Mouse (Mus musculus) embryonic facial prominence, embryonic 15.5 days (tissue): ENCODE data around the gene Cdk9. TPM values are rescaled to one million over a fixed set of nuclear protein-coding genes. Genes with fewer than 3 reads are reported as not detected.
A peak's percentile ranks its signal among the peaks of the same experiment; 100 is the strongest.

Experiments
- ATAC-seq: fragments of 200-750 bp; cut with Nextera tagmentation; 2 replicates; pipeline ENCODE4 v1.8.0; 2017; ENCODE audit warnings: low read depth, moderate TSS enrichment; ENCODE audit not compliant: insufficient number of reproducible peaks, low FRiP score, low TSS enrichment
- H3K27ac ChIP-seq: fragments of 300-500 bp; sonication (generic); replicated peaks from 2 replicates; pipeline ENCODE4 v1.5.1; 2015; ENCODE audit warnings: mild to moderate bottlenecking, inconsistent platforms
- H3K27me3 ChIP-seq: fragments of 300-500 bp; sonication (generic); 2 replicates; pipeline ENCODE4 v1.6.1; 2015; ENCODE audit warnings: inconsistent platforms
- H3K36me3 ChIP-seq: fragments of 300-500 bp; sonication (generic); 2 replicates; pipeline ENCODE4 v1.6.1; 2015; ENCODE audit warnings: mild to moderate bottlenecking, inconsistent platforms
- H3K4me1 ChIP-seq: fragments of 300-500 bp; sonication (generic); 2 replicates; pipeline ENCODE4 v1.6.1; 2015; ENCODE audit warnings: inconsistent platforms
- H3K4me2 ChIP-seq: fragments of 300-500 bp; sonication (generic); replicated peaks from 2 replicates; pipeline ENCODE4 v1.6.1; 2015; ENCODE audit warnings: mild to moderate bottlenecking, inconsistent platforms
- H3K4me3 ChIP-seq: fragments of 300-500 bp; sonication (generic); replicated peaks from 2 replicates; pipeline ENCODE4 v1.5.1; 2015; ENCODE audit warnings: mild to moderate bottlenecking, inconsistent platforms
- H3K9ac ChIP-seq: fragments of 300-500 bp; sonication (generic); 2 replicates; pipeline ENCODE4 v1.6.1; 2015; ENCODE audit warnings: inconsistent platforms
- H3K9me3 ChIP-seq: fragments of 300-500 bp; sonication (generic); replicated peaks from 2 replicates; pipeline ENCODE4 v1.6.1; 2016; ENCODE audit warnings: inconsistent platforms
- WGBS: fragments of 180-500 bp; shearing (Covaris S2); methylation state at CpG from one replicate; pipeline ENCODE4 v1.1.7; 2015; 5-methylcytosine and 5-hydroxymethylcytosine counted together
- polyA plus RNA-seq: library from polyadenylated mRNA; unstranded; fragments of >200 nt; fragmentation: Nextera tagmentation; extraction: Ambion mirVana; gene quantifications from 2 replicates; pipeline ENCODE4 v1.2.1, GENCODE M21; 2015

Gene Cdk9
- polyA plus RNA-seq = 105 and 106 TPM in 2 replicates

DNA sequence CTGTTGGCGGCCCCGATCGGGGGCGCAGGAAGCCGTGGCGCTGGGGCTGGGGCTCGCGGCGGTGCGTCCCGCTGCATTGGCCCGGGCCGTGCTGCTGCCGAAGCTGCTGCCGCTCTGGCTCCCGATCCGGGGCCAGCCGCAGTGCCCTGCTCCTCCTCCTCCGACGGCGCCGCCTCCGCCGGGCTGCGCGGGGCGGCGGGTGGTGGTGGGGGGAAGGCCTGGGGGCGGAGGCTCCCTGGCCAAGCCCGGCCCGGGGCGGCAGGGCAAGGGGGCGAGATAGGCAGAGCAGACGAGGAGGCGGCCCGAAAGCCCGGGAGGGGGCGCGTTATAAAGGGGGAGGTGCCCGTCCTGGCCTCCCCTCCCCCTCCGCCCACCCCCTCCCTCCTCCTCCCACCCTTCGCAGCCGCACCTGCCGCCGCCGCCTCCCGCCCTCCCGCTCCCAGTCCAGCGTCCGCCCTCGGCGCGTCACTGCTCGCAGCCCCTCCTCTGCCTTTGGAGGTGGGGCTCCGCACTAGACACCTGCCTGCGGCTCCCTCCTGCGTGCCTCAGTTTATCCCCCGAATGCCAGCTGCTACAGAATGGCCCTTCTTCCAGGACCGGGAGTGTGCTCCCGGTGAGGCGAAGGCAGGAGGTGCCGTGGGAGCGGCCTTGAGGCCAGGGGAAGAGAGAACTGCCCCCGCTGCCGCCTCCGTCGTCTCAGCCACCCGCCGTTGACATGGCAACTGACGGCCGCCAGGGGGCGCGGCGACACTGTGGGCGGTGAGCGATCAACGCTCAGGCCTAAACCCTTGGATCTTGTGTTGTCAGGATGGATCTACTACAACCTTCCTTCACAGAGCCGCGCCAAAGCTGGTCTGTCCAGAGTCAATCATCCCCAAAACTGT, at the start of gene Cdk9:
TSS of gene Cdk9 (minus strand) at position 143 of the 884 bp plus-strand sequence.
- ATAC-seq = peak; percentile 90

DNA sequence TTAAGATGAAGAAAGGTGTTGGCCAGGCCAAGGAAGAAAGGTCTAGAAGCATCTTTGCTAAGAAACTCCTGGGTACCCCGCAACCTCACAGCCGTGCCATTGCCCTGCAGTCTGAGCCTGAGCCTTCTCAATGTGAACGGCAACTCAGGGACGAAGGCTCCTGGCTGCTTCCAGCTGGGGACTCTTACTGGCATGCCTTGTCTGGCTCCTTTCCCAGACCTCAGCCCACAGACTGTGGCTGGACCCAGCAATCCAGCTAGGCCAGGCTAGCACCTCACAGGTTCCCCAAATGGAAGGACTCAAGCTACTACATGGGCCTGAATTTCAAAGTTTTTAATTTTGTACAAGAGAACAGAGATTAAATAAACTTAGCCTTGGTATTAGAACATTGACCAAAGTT, 49.0 kb upstream of the Cdk9 start:
- H3K27ac ChIP-seq = no peak overlapping the region
- no peak overlapping the region for H3K4me2 ChIP-seq
- no peak for ATAC-seq
- no peak overlapping the region for H3K9ac ChIP-seq
- peaks cover 34% of the 10 kb centered on the region for H3K36me3 ChIP-seq
- 94% methylated on average over 4 of the region's 4 CpGs for WGBS
- H3K27me3 ChIP-seq = no peaks in the 10 kb centered on the region
- no peaks in the 10 kb centered on the region for H3K9me3 ChIP-seq
- peaks cover 8% of the 10 kb centered on the region for H3K4me1 ChIP-seq
- no peak overlapping the region for H3K4me3 ChIP-seq

More for the DNA sequence above, at the start of gene Cdk9:
- Histone ChIP-seq H3K36me3 (peaks cover 28% of the 10 kb centered on the region), H3K27me3 (no peaks in the 10 kb centered on the region), H3K9me3 (no peaks in the 10 kb centered on the region), H3K4me2 (peak within 1 kb of the TSS; percentile 62), H3K27ac (peak within 1 kb of the TSS; percentile 97), H3K4me3 (peak within 1 kb of the TSS; percentile 85), H3K4me1 (peaks cover 31% of the 10 kb centered on the region), H3K9ac (peak within 1 kb of the TSS; percentile 72)
- WGBS = under 1% methylated on average over 64 of the region's 79 CpGs

DNA sequence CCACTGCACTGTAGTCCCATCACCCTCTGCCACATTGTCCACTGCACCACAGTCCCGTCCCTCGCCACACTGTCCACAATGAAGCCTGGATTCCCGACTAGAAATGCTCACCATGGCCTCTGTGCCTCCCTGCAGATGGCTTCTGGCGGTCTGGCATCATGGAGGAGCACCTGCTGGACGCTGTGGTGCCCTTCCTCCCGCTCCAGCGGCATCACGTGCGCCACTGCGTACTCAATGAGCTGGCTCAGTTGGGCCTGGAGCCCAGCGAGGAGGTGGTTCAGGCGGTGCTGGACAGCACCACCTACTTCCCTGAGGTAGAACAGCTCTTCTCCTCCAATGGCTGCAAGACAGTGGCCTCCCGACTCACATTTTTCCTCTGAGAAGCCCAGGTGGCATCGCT, 48.5 kb upstream of the Cdk9 start:
- H3K4me2 ChIP-seq = no peak overlapping the region
- H3K27me3 ChIP-seq = no peaks in the 10 kb centered on the region
- 90% methylated on average over 14 of the region's 14 CpGs for WGBS
- no peak overlapping the region for H3K27ac ChIP-seq
- H3K4me1 ChIP-seq = peaks cover 11% of the 10 kb centered on the region
- no peaks in the 10 kb centered on the region for H3K9me3 ChIP-seq
- no peak overlapping the region for H3K4me3 ChIP-seq
- peaks cover 34% of the 10 kb centered on the region for H3K36me3 ChIP-seq
- no peak for ATAC-seq
- no peak overlapping the region for H3K9ac ChIP-seq

GRCm38 (mm10) chr2:32759001-32759400, 46.1 kb upstream of the Cdk9 start:
- Histone ChIP-seq H3K4me1 (peaks cover 11% of the 10 kb centered on the region), H3K4me2 (no peak overlapping the region), H3K4me3 (no peak overlapping the region), H3K27me3 (no peaks in the 10 kb centered on the region), H3K27ac (no peak overlapping the region), H3K9me3 (no peaks in the 10 kb centered on the region), H3K36me3 (peaks cover 42% of the 10 kb centered on the region), H3K9ac (no peak overlapping the region)
- no peak for ATAC-seq
- 85% methylated on average over 2 of the region's 2 CpGs for WGBS

GRCm38 (mm10) chr2:32758503-32758902, 45.6 kb upstream of the Cdk9 start:
- Histone ChIP-seq H3K27me3 (no peaks in the 10 kb centered on the region), H3K4me1 (peaks cover 11% of the 10 kb centered on the region), H3K9me3 (no peaks in the 10 kb centered on the region), H3K27ac (no peak overlapping the region), H3K9ac (no peak overlapping the region), H3K4me2 (no peak overlapping the region), H3K4me3 (no peak overlapping the region), H3K36me3 (peaks cover 42% of the 10 kb centered on the region)
- ATAC-seq = no peak
- 66% methylated on average over 8 of the region's 8 CpGs for WGBS

DNA sequence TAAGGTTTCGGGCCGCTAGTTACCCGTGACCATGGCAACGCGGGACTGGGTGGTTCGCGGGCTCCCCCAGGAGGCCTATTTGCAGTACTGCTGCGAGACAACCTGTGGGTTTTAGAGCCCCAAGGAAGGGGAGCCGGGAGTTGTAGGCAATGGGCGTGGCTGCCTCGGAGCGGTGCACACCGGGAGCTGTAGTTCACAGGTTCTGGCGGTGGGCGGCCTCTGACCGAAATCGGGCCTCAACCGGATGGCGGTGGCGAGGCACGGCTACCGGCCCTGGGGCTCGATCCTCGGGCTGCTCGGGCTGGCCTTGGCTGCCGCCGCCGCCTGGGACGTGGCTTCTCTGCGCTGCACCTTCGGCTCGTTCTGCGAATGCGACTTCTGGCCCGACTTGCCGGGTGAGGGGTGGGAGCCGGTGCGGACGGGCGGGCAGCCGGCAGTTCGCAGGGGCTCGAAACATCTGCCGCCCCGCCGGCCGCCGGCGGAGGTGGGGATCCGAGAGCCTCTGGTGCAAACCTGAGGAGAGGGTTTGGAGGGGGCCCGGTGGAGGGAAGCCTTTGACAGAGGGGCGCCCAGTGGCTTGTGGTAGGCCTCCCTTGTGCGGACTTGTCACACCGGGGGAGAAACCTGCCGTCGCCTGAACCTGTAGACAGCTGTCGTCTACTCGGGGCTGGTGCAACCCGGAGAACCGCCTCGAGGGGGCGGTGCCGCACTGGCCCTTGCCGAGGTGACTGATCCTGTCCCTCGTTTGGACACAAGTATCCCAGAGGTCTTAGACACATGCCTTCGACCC, 44.4 kb upstream of the Cdk9 start, which contains the start of gene Tor2a:
TSS of gene Tor2a (plus strand) at position 179 of the 790 bp plus-strand sequence.
- Histone ChIP-seq H3K4me3 (peak within 1 kb of the TSS; percentile 79), H3K9ac (peak within 1 kb of the TSS; percentile 87), H3K27me3 (no peaks in the 10 kb centered on the region), H3K9me3 (no peaks in the 10 kb centered on the region), H3K4me1 (peaks cover 11% of the 10 kb centered on the region), H3K4me2 (peak within 1 kb of the TSS; percentile 56), H3K36me3 (peaks cover 36% of the 10 kb centered on the region), H3K27ac (peak within 1 kb of the TSS; percentile 94)
- peak; percentile 92 for ATAC-seq
- under 1% methylated on average over 56 of the region's 66 CpGs for WGBS

GRCm38 (mm10) chr2:32756674-32757055, 43.8 kb upstream of the Cdk9 start:
- Histone ChIP-seq H3K4me2 (peak overlapping the region; percentile 56), H3K4me1 (peaks cover 14% of the 10 kb centered on the region), H3K36me3 (peaks cover 30% of the 10 kb centered on the region), H3K4me3 (peak overlapping the region; percentile 79), H3K9me3 (no peaks in the 10 kb centered on the region), H3K27ac (peak overlapping the region; percentile 48; the same call in 1 of the 2 replicates), H3K9ac (no peak overlapping the region), H3K27me3 (no peaks in the 10 kb centered on the region)
- no peak for ATAC-seq
- WGBS = 33% methylated on average over 6 of the region's 6 CpGs

DNA sequence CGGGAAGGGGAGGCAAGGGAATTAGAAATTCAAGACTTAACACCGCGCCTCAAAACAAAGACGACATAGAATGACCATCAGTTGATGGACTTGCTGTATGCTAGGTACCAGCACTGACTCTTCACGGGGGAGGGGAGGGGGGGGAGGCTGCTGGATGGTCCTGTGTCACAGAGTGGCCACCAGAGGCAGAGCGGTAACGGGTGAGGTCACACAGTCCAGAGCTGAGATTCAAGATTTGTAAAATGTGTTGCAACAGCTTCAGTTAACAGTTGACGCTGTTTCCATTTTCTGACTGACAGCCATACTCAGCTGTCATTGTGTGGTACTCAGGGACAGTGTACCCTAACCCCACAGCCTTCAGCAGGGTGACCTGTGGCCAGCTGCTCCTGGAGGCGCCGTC, 39.3 kb upstream of the Cdk9 start:
- WGBS = 68% methylated on average over 10 of the region's 10 CpGs

GRCm38 (mm10) chr2:32751665-32752033, 38.8 kb upstream of the Cdk9 start:
- Histone ChIP-seq H3K4me1 (peaks cover 14% of the 10 kb centered on the region), H3K9ac (no peak overlapping the region), H3K4me2 (peak overlapping the region; percentile 56), H3K4me3 (peak overlapping the region; percentile 38), H3K27ac (no peak overlapping the region), H3K36me3 (peaks cover 25% of the 10 kb centered on the region; the same call in 1 of the 2 replicates), H3K27me3 (no peaks in the 10 kb centered on the region), H3K9me3 (no peaks in the 10 kb centered on the region)
- WGBS = 25% methylated on average over 9 of the region's 10 CpGs
- no peak for ATAC-seq

More for the DNA sequence above, 39.3 kb upstream of the Cdk9 start:
- peaks cover 19% of the 10 kb centered on the region; the same call in 1 of the 2 replicates for H3K36me3 ChIP-seq
- H3K27me3 ChIP-seq = no peaks in the 10 kb centered on the region
- peaks cover 17% of the 10 kb centered on the region for H3K4me1 ChIP-seq
- H3K4me2 ChIP-seq = no peak overlapping the region
- no peak overlapping the region for H3K4me3 ChIP-seq
- H3K9me3 ChIP-seq = no peaks in the 10 kb centered on the region
- no peak for ATAC-seq
- H3K9ac ChIP-seq = no peak overlapping the region
- H3K27ac ChIP-seq = no peak overlapping the region

- Histone ChIP-seq H3K9ac (no peak overlapping the region), H3K9me3 (no peaks in the 10 kb centered on the region), H3K36me3 (peaks cover 30% of the 10 kb centered on the region; the same call in 1 of the 2 replicates), H3K4me1 (peaks cover 13% of the 10 kb centered on the region), H3K27me3 (no peaks in the 10 kb centered on the region), H3K4me3 (peak overlapping the region; percentile 38), H3K27ac (peak overlapping the region; percentile 22; the same call in 1 of the 2 replicates), H3K4me2 (peak overlapping the region; percentile 56)
- ATAC-seq = peak; percentile 79
- 14% methylated on average over 31 of the region's 31 CpGs for WGBS
Measured at GRCm38 (mm10) chr2:32750887-32751664, 38.2 kb upstream of the Cdk9 start.
